In the genomic region with DNA sequence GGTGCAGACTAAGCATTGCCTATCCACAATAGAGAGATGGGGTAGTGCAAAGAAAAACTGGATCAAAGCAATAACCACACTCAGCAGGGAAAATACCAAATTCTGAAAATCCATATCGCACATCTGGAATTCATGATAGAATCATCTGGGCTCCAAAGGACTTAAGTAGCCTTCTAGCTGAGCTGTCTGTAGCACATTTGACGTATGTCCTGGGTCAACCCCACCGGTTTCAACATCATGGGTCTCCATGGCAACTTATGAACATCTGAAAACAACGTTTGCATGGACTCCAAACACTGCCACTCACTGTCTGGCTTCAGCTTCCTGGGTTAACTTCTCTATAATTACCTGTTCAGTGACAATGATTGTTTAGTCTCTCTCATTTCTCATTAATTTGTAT, we compare ENCODE assay signal across 26 mouse cellular contexts.
A peak's percentile ranks its signal among the peaks of the same experiment; 100 is the strongest.
DNase-seq lines count a peak whose midpoint lies in the region; ATAC-seq lines count a peak whose summit lies in the region.
"Had no signal": no experiment of that assay in that cellular context is flagged by ENCODE, and none has a peak within 500 bp of the region (broad histone marks: within the 10 kb centered on the region; RNA-seq: fewer than 3 reads in every experiment).

No protein-coding gene starts in this region.

- H3K9ac ChIP-seq in midbrain, embryonic 16.5 days (ENCODE audit: low read depth, low read length): no peak overlapping the region
- H3K9ac ChIP-seq: embryonic facial prominence, embryonic 15.5 days; heart, embryonic 12.5 days; heart, embryonic 15.5 days; hindbrain, embryonic 12.5 days; hindbrain, embryonic 15.5 days had no signal

- DNase-seq in lung, postnatal 10 days: peak; percentile 1
- DNase-seq in lung, postnatal 25 days (ENCODE audit: low spot score): no peak
- DNase-seq in embryo, embryonic 11 days: peak; percentile 42
- DNase-seq in embryonic facial prominence, embryonic 10.5 days (ENCODE audit: low spot score): peak; percentile 9
- DNase-seq in forelimb bud, embryonic 11.5 days (ENCODE audit: low read depth, low spot score): peak; percentile 65
- no peak for DNase-seq in heart, adult 11 months
- no peak for DNase-seq in kidney, adult 18-20 months
- DNase-seq: adrenal gland, adult 2 months; adrenal gland, postnatal 14 days; cerebellum, adult 11-12 months; cerebellum, adult 8-10 months; cerebellum, postnatal 10 days; cerebellum, postnatal 36 days; gastrocnemius, postnatal 10 days; gastrocnemius, postnatal 36 days; heart, postnatal 10 days; heart, postnatal 36 days had no signal

- no peak for ATAC-seq in midbrain, embryonic 16.5 days
- ATAC-seq: CD4-positive, CD25-positive, alpha-beta regulatory T cell, adult 4 months; forebrain, embryonic 14.5 days; intestine, postnatal 0 days had no signal

- H3K4me2 ChIP-seq in midbrain, embryonic 16.5 days (ENCODE audit: low read length): no peak overlapping the region
- H3K4me2 ChIP-seq: embryonic facial prominence, embryonic 15.5 days; heart, embryonic 12.5 days; heart, embryonic 15.5 days; hindbrain, embryonic 12.5 days; hindbrain, embryonic 15.5 days had no signal

- H3K4me3 ChIP-seq in embryonic facial prominence, embryonic 10.5 days: no peak overlapping the region
- H3K4me3 ChIP-seq in midbrain, embryonic 16.5 days (ENCODE audit: low read depth, low read length): no peak overlapping the region
- H3K4me3 ChIP-seq: embryonic facial prominence, embryonic 15.5 days; heart, embryonic 12.5 days; heart, embryonic 15.5 days; hindbrain, embryonic 12.5 days; hindbrain, embryonic 15.5 days had no signal

- no peaks in the 10 kb centered on the region for H3K27me3 ChIP-seq in embryonic facial prominence, embryonic 10.5 days (replicated peaks; ENCODE audit: low read depth, poor library complexity, severe bottlenecking)
- H3K27me3 ChIP-seq in midbrain, embryonic 16.5 days (ENCODE audit: control insufficient read depth, insufficient read depth, low read depth, low read length): no peaks in the 10 kb centered on the region
- H3K27me3 ChIP-seq: embryonic facial prominence, embryonic 15.5 days; heart, embryonic 12.5 days; heart, embryonic 15.5 days; hindbrain, embryonic 12.5 days; hindbrain, embryonic 15.5 days had no signal

- H3K36me3 ChIP-seq in embryonic facial prominence, embryonic 10.5 days (replicated peaks): no peaks in the 10 kb centered on the region
- H3K36me3 ChIP-seq in midbrain, embryonic 16.5 days (ENCODE audit: control insufficient read depth, insufficient read depth, low read length): no peaks in the 10 kb centered on the region
- H3K36me3 ChIP-seq: embryonic facial prominence, embryonic 15.5 days; heart, embryonic 12.5 days; heart, embryonic 15.5 days; hindbrain, embryonic 12.5 days; hindbrain, embryonic 15.5 days had no signal

- no peaks in the 10 kb centered on the region for H3K9me3 ChIP-seq in embryonic facial prominence, embryonic 10.5 days
- no peaks in the 10 kb centered on the region for H3K9me3 ChIP-seq in midbrain, embryonic 16.5 days (replicated peaks; ENCODE audit: control insufficient read depth, low read length, poor library complexity, severe bottlenecking)
- H3K9me3 ChIP-seq: embryonic facial prominence, embryonic 15.5 days; heart, embryonic 12.5 days; heart, embryonic 15.5 days; hindbrain, embryonic 12.5 days; hindbrain, embryonic 15.5 days had no signal

- H3K27ac ChIP-seq in embryonic facial prominence, embryonic 10.5 days (replicated peaks): no peak overlapping the region
- H3K27ac ChIP-seq in midbrain, embryonic 16.5 days (ENCODE audit: low read length): no peak overlapping the region
- H3K27ac ChIP-seq: embryonic facial prominence, embryonic 15.5 days; heart, embryonic 15.5 days; hindbrain, embryonic 12.5 days; hindbrain, embryonic 15.5 days had no signal

- no peaks in the 10 kb centered on the region for H3K4me1 ChIP-seq in embryonic facial prominence, embryonic 10.5 days
- no peaks in the 10 kb centered on the region for H3K4me1 ChIP-seq in midbrain, embryonic 16.5 days (ENCODE audit: control insufficient read depth, insufficient read depth, low read length)
- H3K4me1 ChIP-seq: embryonic facial prominence, embryonic 15.5 days; heart, embryonic 12.5 days; heart, embryonic 15.5 days; hindbrain, embryonic 12.5 days; hindbrain, embryonic 15.5 days had no signal

- WGBS in embryonic facial prominence, embryonic 10.5 days: 60% methylated on average over 4 of the region's 4 CpGs
- 64% methylated on average over 4 of the region's 4 CpGs for WGBS in midbrain, embryonic 16.5 days

Comparison
In these comparisons a context has a peak if more than half of its experiments do, and no peak if none do; other contexts are left out.
1. DNase-seq: peak in lung, postnatal 10 days (single experiment), embryo, embryonic 11 days (single experiment), embryonic facial prominence, embryonic 10.5 days (single experiment) and forelimb bud, embryonic 11.5 days (single experiment); none in lung, postnatal 25 days (single experiment), heart, adult 11 months (single experiment) and kidney, adult 18-20 months (single experiment).